Mouse (Mus musculus) G1E (cell line): Measurements from ENCODE around the gene Nup107. TPM values are rescaled to one million over a fixed set of nuclear protein-coding genes. Genes with fewer than 3 reads are reported as not detected.

ENCODE experiments used
- ATAC-seq: 2 replicates; pipeline ENCODE4 v1.8.0; 2016; ENCODE audit warnings: mild to moderate bottlenecking; ENCODE audit not compliant: insufficient number of reproducible peaks, poor library complexity, low FRiP score, severe bottlenecking; ENCODE audit errors: extremely low read depth
- DNase-seq: peaks from one replicate; pipeline ENCODE4 v3.0.0; 2012; ENCODE audit warnings: low spot score
- H3K27me3 ChIP-seq: 2 replicates; pipeline ENCODE4 v1.6.1; 2012; ENCODE audit warnings: mild to moderate bottlenecking, low read length, inconsistent platforms; ENCODE audit not compliant: insufficient read depth
- H3K36me3 ChIP-seq: replicated peaks from 2 replicates; pipeline ENCODE3; 2012; ENCODE audit warnings: mild to moderate bottlenecking, inconsistent platforms
- H3K4me1 ChIP-seq: 2 replicates; pipeline ENCODE4 v1.6.1; 2012; ENCODE audit warnings: low read depth, low read length, inconsistent platforms, mixed read lengths; ENCODE audit not compliant: insufficient read depth
- H3K4me3 ChIP-seq: 2 replicates; pipeline ENCODE4 v1.5.1; 2012; ENCODE audit warnings: low read depth, mild to moderate bottlenecking, inconsistent platforms, low read length, moderate library complexity, mixed read lengths
- H3K9me3 ChIP-seq: replicated peaks from 2 replicates; pipeline ENCODE4 v1.6.1; 2012; ENCODE audit warnings: inconsistent platforms
- CTCF ChIP-seq: IDR thresholded peaks from 2 replicates; pipeline ENCODE4 v1.5.1; 2012; ENCODE audit warnings: low read depth, low read length, inconsistent platforms, mixed read lengths
- GATA1 ChIP-seq: IDR thresholded peaks from 2 replicates; pipeline ENCODE4 v1.6.1; 2012; ENCODE audit warnings: borderline replicate concordance, low read length, inconsistent platforms, mixed read lengths
- GATA2 ChIP-seq: IDR thresholded peaks from 2 replicates; pipeline ENCODE4 v1.6.1; 2012; ENCODE audit warnings: low read depth, low read length, inconsistent platforms, borderline replicate concordance
- POLR2AphosphoS5 ChIP-seq: IDR thresholded peaks from 2 replicates; pipeline ENCODE4 v1.6.1; 2012; ENCODE audit warnings: low read depth, low read length, inconsistent platforms; ENCODE audit not compliant: insufficient replicate concordance
- TAL1 ChIP-seq: conservative IDR thresholded peaks from 2 replicates; pipeline ENCODE4 v1.6.1; 2012; ENCODE audit warnings: low read depth, low read length, inconsistent platforms, mixed read lengths
- polyA plus RNA-seq: library from polyadenylated mRNA; stranded (reverse); fragments of >175 nt; gene quantifications from 2 replicates; pipeline ENCODE4 v1.2.3, GENCODE M21; 2012
- total RNA-seq, 2 experiments: library from RNA; stranded (forward) in 1 of 2; stranded (reverse) in 1 of 2; fragments of 200-1000 nt in 1 of 2; fragments of >200 nt in 1 of 2; fragmentation: Nextera tagmentation in 1 of 2; gene quantifications; 2 replicates each; pipeline ENCODE4 v1.2.3; 2014 to 2017

The Nup107 gene
- total and polyA plus RNA-seq, 3 experiments, result 59.9 to 144 (median 130) TPM

DNA sequence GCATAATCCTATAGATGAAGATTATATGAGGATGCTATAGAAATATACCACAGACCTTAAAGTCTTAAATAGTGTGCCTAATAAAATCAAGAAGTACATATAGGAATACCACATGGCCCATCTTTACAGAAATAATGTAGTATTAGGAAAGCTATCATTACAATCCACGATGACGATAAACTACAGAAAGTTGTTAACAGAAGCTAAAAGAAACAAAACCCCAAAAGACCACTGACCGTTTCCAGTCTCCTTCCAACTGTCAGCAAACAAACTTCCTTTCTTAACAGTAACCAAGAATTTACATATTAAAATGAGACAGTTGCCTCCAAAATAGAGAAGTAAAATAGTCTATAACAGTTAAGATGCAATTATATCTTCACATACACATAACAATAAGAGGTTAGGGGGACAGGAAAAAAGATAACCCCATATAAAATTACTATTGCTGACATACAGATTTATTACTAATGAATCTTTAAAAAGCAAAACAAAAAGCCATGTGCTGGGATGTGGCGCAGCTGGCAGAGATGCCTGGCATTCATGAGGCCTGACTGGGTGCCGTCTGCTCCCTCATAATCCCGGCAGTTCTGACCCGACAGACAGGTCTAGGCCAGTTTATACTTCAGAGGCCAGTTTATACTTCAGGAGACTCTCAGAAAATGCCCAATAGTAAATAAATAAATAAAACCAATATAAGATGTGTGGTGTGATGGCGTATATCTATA lies 12.8 kb downstream of the Nup107 start:
- DNase-seq (no peak), ATAC-seq (no peak)
- H3K36me3 ChIP-seq, result peaks cover 95% of the 10 kb centered on the region
- no peak overlapping the region for H3K4me3 ChIP-seq
- H3K27me3 ChIP-seq, result no peaks in the 10 kb centered on the region
- peaks cover 7% of the 10 kb centered on the region; the same call in 1 of the 2 replicates for H3K4me1 ChIP-seq
- TF ChIP-seq TAL1 (no peak), GATA2 (no peak), GATA1 (no peak), CTCF (no peak), POLR2AphosphoS5 (no peak)
- no peaks in the 10 kb centered on the region for H3K9me3 ChIP-seq

GRCm38 (mm10) chr10:117778951-117779350 lies 13.6 kb downstream of the Nup107 start:
- DNase-seq (no peak), ATAC-seq (no peak)
- Histone ChIP-seq H3K4me1 (peaks cover 7% of the 10 kb centered on the region; the same call in 1 of the 2 replicates), H3K9me3 (no peaks in the 10 kb centered on the region), H3K4me3 (no peak overlapping the region), H3K36me3 (peaks cover 95% of the 10 kb centered on the region), H3K27me3 (no peaks in the 10 kb centered on the region)
- TF ChIP-seq POLR2AphosphoS5, result no peak
- no peak for TF ChIP-seq CTCF
- TF ChIP-seq GATA2, result no peak
- TF ChIP-seq TAL1, result no peak
- no peak for TF ChIP-seq GATA1

DNA sequence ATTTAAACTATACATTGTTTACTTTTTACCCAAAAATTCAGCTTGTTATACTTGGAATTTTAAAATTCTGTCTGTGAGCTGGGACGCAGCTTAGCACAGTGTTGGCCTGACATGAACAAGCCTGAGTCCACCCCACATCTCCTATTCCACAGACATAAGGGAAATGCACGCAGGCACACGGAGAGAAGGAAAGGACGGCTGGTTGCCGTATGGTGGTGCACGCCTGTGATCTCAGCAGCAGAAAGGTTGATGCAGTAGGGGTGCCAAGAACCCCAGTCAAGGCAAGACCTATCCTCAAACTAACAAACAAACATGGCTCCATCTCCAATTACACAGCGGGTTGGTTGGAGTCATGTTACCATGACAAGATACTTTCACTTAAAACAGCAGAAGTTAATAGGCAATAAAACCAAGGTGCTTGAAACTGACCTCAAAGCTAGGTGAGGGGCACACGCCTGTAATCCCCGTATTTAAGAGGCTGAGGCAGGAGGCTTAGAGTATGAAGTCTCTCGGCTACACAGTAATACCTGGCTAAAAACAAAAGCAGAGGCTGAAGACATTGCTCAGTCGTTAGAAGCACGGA lies 14.1 kb downstream of the Nup107 start:
- no peaks in the 10 kb centered on the region for H3K9me3 ChIP-seq
- peaks cover 7% of the 10 kb centered on the region; the same call in 1 of the 2 replicates for H3K4me1 ChIP-seq
- TF ChIP-seq TAL1 (no peak), GATA1 (no peak), POLR2AphosphoS5 (no peak), CTCF (no peak), GATA2 (no peak)
- H3K27me3 ChIP-seq, result no peaks in the 10 kb centered on the region
- ATAC-seq (no peak), DNase-seq (no peak)
- no peak overlapping the region for H3K4me3 ChIP-seq
- H3K36me3 ChIP-seq, result peaks cover 94% of the 10 kb centered on the region

GRCm38 (mm10) chr10:117777501-117778327 lies 14.8 kb downstream of the Nup107 start:
- H3K36me3 ChIP-seq, result peaks cover 94% of the 10 kb centered on the region
- H3K4me3 ChIP-seq, result no peak overlapping the region
- DNase-seq (no peak), ATAC-seq (no peak)
- TF ChIP-seq TAL1, result no peak
- H3K4me1 ChIP-seq, result peaks cover 10% of the 10 kb centered on the region; the same call in 1 of the 2 replicates
- H3K27me3 ChIP-seq, result no peaks in the 10 kb centered on the region
- no peaks in the 10 kb centered on the region for H3K9me3 ChIP-seq

GRCm38 (mm10) chr10:117777103-117777470 lies 15.4 kb downstream of the Nup107 start:
- Histone ChIP-seq H3K27me3 (no peaks in the 10 kb centered on the region), H3K9me3 (no peaks in the 10 kb centered on the region), H3K36me3 (peaks cover 94% of the 10 kb centered on the region), H3K4me1 (peaks cover 10% of the 10 kb centered on the region; the same call in 1 of the 2 replicates), H3K4me3 (no peak overlapping the region)
- TF ChIP-seq GATA2, result no peak
- TF ChIP-seq POLR2AphosphoS5, result no peak
- no peak for TF ChIP-seq TAL1
- no peak for DNase-seq
- no peak for ATAC-seq

- Histone ChIP-seq H3K9me3 (no peaks in the 10 kb centered on the region), H3K36me3 (peaks cover 92% of the 10 kb centered on the region), H3K4me1 (peaks cover 10% of the 10 kb centered on the region; the same call in 1 of the 2 replicates), H3K4me3 (no peak overlapping the region), H3K27me3 (no peaks in the 10 kb centered on the region)
- no peak for ATAC-seq
- no peak for DNase-seq
- TF ChIP-seq TAL1 (no peak), GATA1 (no peak), POLR2AphosphoS5 (no peak), CTCF (no peak), GATA2 (no peak)
These were observed 16.0 kb downstream of the Nup107 start for GRCm38 (mm10) chr10:117776281-117777102.
